Mouse (Mus musculus) lung, adult 18-20 months (tissue): ENCODE measurements around the gene Mindy2.

ENCODE experiments used
- DNase-seq, 2 experiments: peaks; one replicate each; pipeline ENCODE4 v3.0.0; 2022; ENCODE audit warnings: mixed read lengths in 2 of 2

The Mindy2 gene

GRCm38 (mm10) chr9:70666811-70667210, 9.8 kb upstream of the Mindy2 start:
- DNase-seq: no peak

GRCm38 (mm10) chr9:70665372-70666145, 8.6 kb upstream of the Mindy2 start:
- no peak for DNase-seq

DNA sequence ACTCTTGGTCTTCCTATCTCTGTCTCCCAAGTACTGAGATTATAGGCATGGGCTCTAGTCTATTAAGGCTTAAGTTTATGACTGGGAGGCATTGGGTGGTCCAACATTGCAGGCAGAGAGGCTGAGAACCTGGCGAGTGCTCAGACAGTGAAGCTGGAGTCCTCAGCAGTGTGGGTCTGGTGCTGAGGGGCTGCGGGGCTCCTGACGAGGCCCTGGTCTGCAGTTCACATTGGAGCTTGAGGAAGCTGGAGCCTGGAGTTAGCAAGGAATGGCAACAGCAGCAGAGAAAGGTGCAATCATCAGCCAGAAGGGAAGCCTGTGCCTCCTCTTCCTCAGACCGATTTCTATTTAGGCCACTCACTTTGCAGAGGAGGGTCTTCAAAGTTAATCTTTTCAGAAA, 7.9 kb upstream of the Mindy2 start:
- no peak for DNase-seq

GRCm38 (mm10) chr9:70658266-70658665, 1.3 kb upstream of the Mindy2 start:
- no peak for DNase-seq

- peak; percentile 70 to 73 for DNase-seq
Measured at GRCm38 (mm10) chr9:70656130-70657007, 605 bp downstream of the Mindy2 start, which contains the start of gene Gm10642. Gene Gm10642, plus strand, starts transcription at chr9:70656251.

GRCm38 (mm10) chr9:70655764-70656129, 1.2 kb downstream of the Mindy2 start:
- no peak for DNase-seq

DNA sequence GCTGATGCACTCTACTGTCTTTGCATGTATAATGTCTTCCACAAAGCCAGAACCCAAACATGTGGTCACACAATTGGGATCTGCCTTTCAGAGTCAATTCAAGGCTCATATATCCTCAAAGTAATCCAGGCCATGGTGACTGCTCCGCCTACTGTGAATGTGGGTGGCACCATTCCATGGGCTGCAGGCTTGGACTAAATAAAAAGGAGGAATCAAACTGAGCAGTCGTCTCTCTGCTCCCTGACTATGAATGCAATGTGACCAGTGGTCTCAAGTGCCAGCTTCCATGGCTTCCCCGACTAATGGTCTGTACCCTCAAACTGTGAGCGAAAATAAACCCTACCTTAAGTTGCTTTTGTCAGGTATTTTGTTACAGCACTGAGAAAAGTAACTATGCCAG, 2.5 kb downstream of the Mindy2 start:
- no peak for DNase-seq

- no peak for DNase-seq
Measured at GRCm38 (mm10) chr9:70653875-70654274, 3.1 kb downstream of the Mindy2 start.

- DNase-seq: no peak
Measured at GRCm38 (mm10) chr9:70652221-70652620, 4.8 kb downstream of the Mindy2 start.

GRCm38 (mm10) chr9:70650994-70651393, 6.0 kb downstream of the Mindy2 start:
- DNase-seq: no peak

DNA sequence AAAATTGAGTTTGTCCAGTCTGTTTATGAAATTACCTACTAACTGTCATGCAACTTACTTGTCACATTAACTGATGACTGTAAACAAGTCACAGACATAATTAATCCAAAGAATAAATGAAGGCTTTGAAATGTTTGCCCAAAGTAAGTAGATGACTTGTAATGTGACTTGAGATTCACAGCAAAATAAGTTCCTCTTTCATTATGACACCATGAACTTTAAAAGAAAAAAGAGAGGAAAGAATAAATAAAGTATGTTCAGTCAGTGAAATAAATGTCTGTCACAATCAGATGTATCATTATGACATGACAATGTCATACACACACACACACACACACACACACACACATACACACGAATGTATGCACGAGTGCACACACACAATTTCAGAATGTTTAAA, 6.7 kb downstream of the Mindy2 start:
- no peak for DNase-seq

- no peak for DNase-seq
Measured at GRCm38 (mm10) chr9:70636748-70637147, 20.2 kb downstream of the Mindy2 start.

GRCm38 (mm10) chr9:70631665-70632064, 25.3 kb downstream of the Mindy2 start:
- peak in 1 of 2 experiments; percentile 14 for DNase-seq

DNA sequence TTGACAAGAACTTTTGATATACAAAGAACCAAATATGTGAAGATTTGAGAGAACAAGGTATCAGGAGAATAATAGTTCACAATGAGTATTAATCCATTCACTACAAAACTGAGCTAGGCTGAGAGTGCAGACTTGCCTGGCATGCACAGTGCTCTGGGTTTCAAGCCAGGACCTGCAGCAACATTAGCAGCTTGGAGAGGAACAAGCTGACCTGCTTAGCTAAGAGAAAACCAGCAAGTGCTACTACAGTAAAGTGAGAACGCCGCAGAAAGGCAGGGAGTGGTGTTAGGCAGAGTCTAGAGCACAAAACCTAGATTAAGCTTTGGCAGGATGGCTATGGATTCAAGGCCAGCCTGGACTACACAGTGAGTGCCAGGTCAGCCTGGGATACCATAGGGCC, 27.3 kb downstream of the Mindy2 start:
- peak in 1 of 2 experiments; percentile 18 for DNase-seq

- no peak for DNase-seq
Measured at GRCm38 (mm10) chr9:70611026-70611673, 45.8 kb downstream of the Mindy2 start.

GRCm38 (mm10) chr9:70602186-70602845, 54.7 kb downstream of the Mindy2 start:
- no peak for DNase-seq

- no peak for DNase-seq
Measured at GRCm38 (mm10) chr9:70598271-70598670, 58.7 kb downstream of the Mindy2 start.

GRCm38 (mm10) chr9:70591486-70591885, 65.5 kb downstream of the Mindy2 start:
- no peak for DNase-seq

GRCm38 (mm10) chr9:70590775-70591174, 66.2 kb downstream of the Mindy2 start:
- no peak for DNase-seq

GRCm38 (mm10) chr9:70587171-70587570, 69.8 kb downstream of the Mindy2 start:
- DNase-seq: no peak

GRCm38 (mm10) chr9:70585172-70585571, 71.8 kb downstream of the Mindy2 start:
- DNase-seq: no peak

DNA sequence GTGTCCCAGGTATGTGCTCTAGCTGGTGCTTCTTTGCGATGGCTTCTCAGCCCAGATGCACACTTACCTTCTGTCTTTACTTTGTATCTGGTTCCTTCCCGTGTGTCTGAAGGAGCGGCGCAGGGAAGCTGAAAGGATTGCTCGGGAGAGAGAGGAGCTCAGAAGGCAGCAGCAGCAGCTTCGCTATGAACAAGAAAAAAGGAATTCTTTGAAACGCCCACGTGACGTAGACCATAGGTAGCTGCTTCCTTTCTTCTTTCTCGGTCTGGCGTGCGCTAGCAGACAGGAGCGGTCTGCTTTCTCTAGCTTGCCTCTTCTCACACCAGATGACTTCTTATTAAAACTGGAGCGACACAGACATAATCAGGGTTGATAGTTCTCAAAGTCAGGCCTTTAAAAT, 72.3 kb downstream of the Mindy2 start:
- no peak for DNase-seq

- no peak for DNase-seq
Measured at GRCm38 (mm10) chr9:70580956-70581355, 76.0 kb downstream of the Mindy2 start.
